Mouse (Mus musculus): ENCODE data around the gene Csnk2a1. TPM values are rescaled to one million over a fixed set of nuclear protein-coding genes. Genes with fewer than 3 reads are reported as not detected.

Csnk2a1 gene
- polyA plus RNA-seq, 1 experiment from 2014 or later, result 116 TPM

GRCm38 (mm10) chr2:152330858-152331423 is 104.3 kb downstream of the Csnk2a1 start:
- no peaks in the 10 kb centered on the region for H3K9me3 ChIP-seq
- H3K4me1 ChIP-seq, result peaks cover 20% of the 10 kb centered on the region
- no peaks in the 10 kb centered on the region for H3K27me3 ChIP-seq
- peaks cover 25% of the 10 kb centered on the region for H3K36me3 ChIP-seq
- no peak for ATAC-seq (replicated peaks)
- 70% methylated on average over 7 of the region's 7 CpGs for WGBS
- H3K27ac ChIP-seq (replicated peaks), result no peak overlapping the region
- peak overlapping the region; percentile 71 for H3K4me2 ChIP-seq (replicated peaks)
- H3K4me3 ChIP-seq, result peak overlapping the region; percentile 79
- H3K9ac ChIP-seq (replicated peaks), result no peak overlapping the region; the same call in 1 of the 2 replicates

Other genes starting within 250 kb of the Csnk2a1 start
- gene Fam110a, start 246.6 kb upstream of the Csnk2a1 start, polyA plus RNA-seq (2015; fragmentation: Nextera tagmentation; extraction: Ambion mirVana), result 71.9 and 75.2 TPM in 2 replicates
- gene Slc52a3, start 230.3 kb upstream of the Csnk2a1 start, polyA plus RNA-seq (2015; fragmentation: Nextera tagmentation; extraction: Ambion mirVana), result 0.84 and 1.3 TPM in 2 replicates
- 20.9 and 22.9 TPM in 2 replicates for gene Scrt2, start 145.3 kb upstream of the Csnk2a1 start, polyA plus RNA-seq (2015; fragmentation: Nextera tagmentation; extraction: Ambion mirVana)
- 11.1 and 13.0 TPM in 2 replicates for gene Srxn1, start 121.3 kb upstream of the Csnk2a1 start, polyA plus RNA-seq (2015; fragmentation: Nextera tagmentation; extraction: Ambion mirVana)
- gene Tcf15, start 83.3 kb upstream of the Csnk2a1 start, polyA plus RNA-seq (2015; fragmentation: Nextera tagmentation; extraction: Ambion mirVana), result 1.8 and 2.2 TPM in 2 replicates
- 36.8 and 37.9 TPM in 2 replicates for gene Tbc1d20, start 67.0 kb downstream of the Csnk2a1 start, polyA plus RNA-seq (2015; fragmentation: Nextera tagmentation; extraction: Ambion mirVana)
- 102 and 105 TPM in 2 replicates for gene Rbck1, start 105.8 kb downstream of the Csnk2a1 start, polyA plus RNA-seq (2015; fragmentation: Nextera tagmentation; extraction: Ambion mirVana)
- 0.55 and 0.85 TPM in 2 replicates for gene Trib3, start 117.2 kb downstream of the Csnk2a1 start, polyA plus RNA-seq (2015; fragmentation: Nextera tagmentation; extraction: Ambion mirVana)
- 13.5 and 13.6 TPM in 2 replicates for gene Nrsn2, start 149.8 kb downstream of the Csnk2a1 start, polyA plus RNA-seq (2015; fragmentation: Nextera tagmentation; extraction: Ambion mirVana)
- gene Sox12, start 171.2 kb downstream of the Csnk2a1 start, polyA plus RNA-seq (2015; fragmentation: Nextera tagmentation; extraction: Ambion mirVana), result 17.7 and 18.3 TPM in 2 replicates
- 18.7 TPM in 2 replicates for gene Zcchc3, start 188.2 kb downstream of the Csnk2a1 start, polyA plus RNA-seq (2015; fragmentation: Nextera tagmentation; extraction: Ambion mirVana)
- 2.1 and 3.7 TPM in 2 replicates for gene 6820408C15Rik, start 188.7 kb downstream of the Csnk2a1 start, polyA plus RNA-seq (2015; fragmentation: Nextera tagmentation; extraction: Ambion mirVana)
- not detected in 2 replicates for gene Defb23, start 237.8 kb downstream of the Csnk2a1 start, polyA plus RNA-seq (2015; fragmentation: Nextera tagmentation; extraction: Ambion mirVana)